Mouse (Mus musculus) frontal cortex, postnatal 14 days (tissue): Measurements from ENCODE around the gene Rsbn1.

Experiments
- DNase-seq, 2 experiments: peaks; one replicate each; pipeline ENCODE4 v3.0.0; 2022; ENCODE audit warnings: low spot score in 2 of 2

The Rsbn1 gene

DNA sequence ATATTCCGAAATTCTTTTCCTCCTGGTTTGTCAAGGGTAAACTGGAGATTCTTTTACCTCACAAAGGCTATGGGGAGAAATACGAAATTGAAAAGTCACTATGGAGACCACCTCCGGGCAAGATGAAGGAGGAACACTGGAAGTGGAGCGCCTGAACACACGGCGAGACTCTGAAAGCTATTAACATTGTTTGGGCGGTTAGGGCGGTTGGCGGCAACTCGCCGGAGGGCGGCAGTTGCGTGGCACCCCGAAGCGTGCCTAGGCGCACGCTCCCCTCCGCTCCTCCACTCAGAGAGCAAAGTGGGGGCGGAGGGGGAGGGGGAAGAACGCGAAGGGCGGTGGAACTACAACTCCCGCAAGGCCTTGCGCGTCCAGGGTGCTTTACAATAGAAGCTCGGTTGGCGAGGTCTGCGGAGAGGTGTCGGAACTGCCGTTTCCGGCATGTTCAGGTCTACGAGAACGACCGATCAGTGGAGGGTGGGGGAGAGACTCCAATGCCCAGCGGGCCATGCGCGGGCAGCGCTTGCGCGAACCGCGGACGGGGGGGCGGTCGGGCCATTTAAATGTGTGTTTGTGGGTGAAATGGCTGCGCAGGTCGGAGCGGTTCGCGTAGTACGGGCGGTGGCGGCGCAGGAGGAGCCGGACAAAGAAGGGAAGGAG lies at the start of gene Rsbn1:
TSS of gene Rsbn1 (plus strand) at position 111 of the 660 bp plus-strand sequence.
- peak; percentile 94 to 98 for DNase-seq

GRCm38 (mm10) chr3:103864200-103864599 lies 49.7 kb upstream of the Rsbn1 start:
- DNase-seq, result no peak

DNA sequence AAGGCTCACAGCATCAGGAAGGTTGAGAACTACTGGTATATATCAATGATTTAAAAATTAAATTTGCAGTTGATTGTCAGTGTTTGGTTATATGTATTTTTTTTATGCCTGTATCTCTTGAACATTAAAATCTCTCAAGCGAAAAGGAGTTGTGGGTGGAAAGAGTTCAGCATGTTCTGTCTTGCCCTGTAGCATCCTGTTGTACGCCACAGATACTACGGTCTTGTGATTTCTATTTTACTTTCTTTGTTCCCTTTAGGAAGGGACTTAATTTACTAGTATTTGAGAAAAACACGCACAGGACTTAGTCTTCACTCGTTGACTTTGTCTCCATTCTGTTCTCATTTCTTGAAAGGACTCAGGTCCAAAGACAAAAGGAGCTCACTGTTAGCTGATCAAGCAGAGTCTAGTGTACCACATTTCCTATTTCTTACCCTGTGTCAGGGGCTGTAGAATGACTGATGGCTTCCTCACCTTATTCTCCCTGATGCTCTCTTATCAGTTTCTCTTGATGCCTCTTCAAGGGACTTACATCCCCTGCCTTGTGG lies 46.4 kb upstream of the Rsbn1 start:
- no peak for DNase-seq

DNA sequence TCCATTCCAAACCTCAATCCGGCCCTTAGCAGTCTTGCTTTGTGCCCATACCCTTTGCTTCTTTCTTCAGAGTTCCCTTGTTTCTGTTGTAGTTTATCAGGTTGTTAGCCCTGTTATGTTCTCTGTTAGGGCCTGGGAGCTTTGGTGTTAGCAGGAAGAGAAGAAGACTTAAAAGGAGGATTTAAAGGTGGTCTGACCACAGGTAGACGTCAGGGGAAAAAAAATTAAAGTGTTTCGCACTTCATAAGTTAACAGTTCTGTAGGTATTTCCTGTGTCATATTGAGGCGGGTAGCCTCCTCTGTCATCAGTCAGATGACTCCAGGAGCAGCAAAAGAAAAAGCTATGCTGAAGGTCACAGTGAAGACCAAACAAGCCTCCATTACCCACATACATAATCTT lies 45.9 kb upstream of the Rsbn1 start:
- no peak for DNase-seq

DNA sequence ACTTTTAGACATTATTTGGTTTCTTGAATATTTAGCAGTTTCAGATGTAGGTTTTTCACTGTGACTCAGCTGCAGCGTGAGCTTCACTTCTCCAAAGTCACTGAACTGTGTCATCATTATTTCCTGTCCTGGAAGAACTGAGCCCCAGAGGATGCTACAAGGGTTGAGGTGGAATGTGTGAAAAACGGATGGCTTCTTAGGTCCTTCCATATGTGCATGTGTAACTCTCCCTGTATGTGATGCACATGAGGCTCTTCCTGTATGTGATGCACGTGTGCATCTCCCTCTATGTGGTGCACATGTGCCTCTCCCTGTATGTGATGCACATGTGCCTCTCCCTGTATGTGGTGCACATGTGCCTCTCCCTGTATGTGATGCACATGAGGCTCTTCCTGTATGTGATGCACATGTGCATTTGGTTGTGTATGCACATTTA lies 41.2 kb upstream of the Rsbn1 start:
- no peak for DNase-seq

GRCm38 (mm10) chr3:103874329-103874728 lies 39.6 kb upstream of the Rsbn1 start:
- DNase-seq, result no peak

- DNase-seq, result no peak
Observed at GRCm38 (mm10) chr3:103885946-103886345, 28.0 kb upstream of the Rsbn1 start.

GRCm38 (mm10) chr3:103887581-103887980 lies 26.3 kb upstream of the Rsbn1 start:
- no peak for DNase-seq

- no peak for DNase-seq
Observed at GRCm38 (mm10) chr3:103893374-103893773, 20.5 kb upstream of the Rsbn1 start.

- no peak for DNase-seq
Observed at GRCm38 (mm10) chr3:103904705-103905104, 9.2 kb upstream of the Rsbn1 start.

DNA sequence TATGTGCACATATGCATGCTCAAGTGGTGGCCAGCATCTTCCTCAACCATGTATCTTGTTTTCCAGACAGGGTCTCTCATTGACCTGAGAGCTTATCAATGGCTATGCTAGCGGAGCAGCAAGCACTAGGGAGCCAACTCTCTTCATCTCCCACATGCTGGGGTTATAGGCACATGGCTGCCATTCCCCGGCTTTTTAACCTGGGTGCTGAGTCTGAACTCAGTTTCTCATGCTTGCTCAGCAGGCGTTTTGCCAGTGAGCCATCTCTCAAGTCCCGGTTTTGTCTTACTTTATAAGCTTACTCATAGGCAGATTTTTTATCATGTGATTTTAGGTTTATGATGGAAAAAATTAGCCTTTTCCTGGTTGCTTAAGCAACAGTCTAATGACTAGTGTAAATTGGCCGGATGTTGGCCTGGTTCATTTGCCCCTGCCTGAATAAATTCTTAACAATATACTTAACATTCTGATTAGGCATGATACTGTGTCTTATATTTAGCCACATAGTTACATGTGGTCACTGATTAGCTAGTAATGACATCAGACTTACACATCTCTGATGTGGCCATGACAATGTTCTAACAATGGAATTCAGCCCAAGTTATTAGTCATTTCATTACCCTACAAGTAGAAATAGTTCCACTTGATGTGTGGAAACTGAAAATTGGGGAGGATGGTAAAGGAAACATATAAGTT lies 6.4 kb upstream of the Rsbn1 start:
- no peak for DNase-seq

DNA sequence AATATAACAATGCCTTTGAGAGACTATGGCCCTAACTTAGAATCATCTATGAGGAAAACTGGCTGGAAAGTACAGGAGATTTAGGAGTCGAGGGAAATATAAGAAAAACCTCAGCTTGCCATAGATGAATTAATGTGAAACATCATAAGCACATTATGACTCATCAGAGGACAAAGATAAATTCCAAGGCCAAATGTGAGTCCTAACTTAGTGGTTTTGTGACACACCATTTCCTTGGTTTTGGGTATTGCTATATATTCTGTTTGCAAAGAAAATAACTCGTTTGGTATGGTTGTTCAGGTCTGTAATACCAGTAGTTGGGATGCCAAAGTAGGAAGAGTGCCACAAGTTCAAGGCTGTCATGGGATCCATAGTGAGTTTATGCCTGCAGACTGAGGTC lies 5.1 kb upstream of the Rsbn1 start:
- no peak for DNase-seq

GRCm38 (mm10) chr3:103913451-103913961 lies 414 bp upstream of the Rsbn1 start:
- DNase-seq, result no peak

DNA sequence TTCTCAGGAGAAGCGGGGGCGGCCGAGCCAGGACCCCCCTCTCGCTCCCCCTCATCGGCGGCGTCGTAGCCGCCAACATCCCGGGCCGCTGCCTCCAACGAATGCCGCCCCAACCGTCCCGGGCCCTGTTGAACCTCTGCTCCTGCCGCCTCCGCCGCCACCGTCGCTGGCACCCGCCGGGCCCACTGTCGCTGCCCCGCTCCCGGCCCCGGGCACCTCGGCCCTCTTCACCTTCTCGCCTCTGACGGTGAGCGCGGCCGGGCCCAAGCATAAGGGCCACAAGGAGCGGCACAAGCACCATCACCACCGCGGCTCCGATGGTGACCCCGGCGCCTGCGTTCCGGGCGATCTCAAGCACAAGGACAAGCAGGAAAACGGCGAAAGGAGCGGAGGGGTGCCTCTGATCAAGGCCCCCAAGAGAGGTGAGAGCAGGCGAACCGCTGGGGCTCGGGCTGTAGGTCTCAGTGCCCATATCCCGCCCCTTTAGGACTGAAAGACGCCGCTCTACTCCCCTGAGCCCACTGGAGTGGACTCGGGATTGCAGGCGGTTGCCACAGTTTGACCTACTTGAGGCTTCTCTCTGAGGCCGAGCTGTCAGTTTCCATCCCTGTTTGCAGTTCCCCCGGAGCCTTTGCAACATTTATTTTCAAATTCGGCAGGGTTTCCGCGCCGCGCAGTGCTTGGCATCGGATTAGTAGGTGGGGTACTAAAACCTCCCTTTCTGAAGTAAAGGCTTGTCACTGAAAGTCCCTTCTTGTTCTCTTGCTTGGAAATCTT lies 1.0 kb downstream of the Rsbn1 start:
- peak; percentile 31 to 45 for DNase-seq

DNA sequence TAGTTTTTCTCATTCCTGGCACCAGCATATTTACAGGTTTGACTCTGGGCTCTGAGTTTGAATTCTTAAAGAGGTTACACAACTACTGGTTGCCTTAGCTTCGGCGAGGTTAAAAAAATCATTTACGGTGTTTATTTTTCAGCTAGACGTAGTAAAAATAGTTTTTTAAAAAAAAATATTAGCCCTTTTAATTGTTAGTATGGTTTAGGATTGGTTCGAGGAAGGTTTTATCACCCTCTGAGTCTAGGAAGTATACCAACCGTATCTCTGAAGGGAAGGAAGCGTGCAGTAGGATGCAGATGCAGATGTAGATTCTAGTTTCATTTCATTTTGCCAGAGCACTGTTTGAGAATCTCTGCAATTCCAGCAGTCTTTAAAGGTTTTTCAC lies 1.6 kb downstream of the Rsbn1 start:
- DNase-seq, result no peak

GRCm38 (mm10) chr3:103916205-103916838 lies 2.4 kb downstream of the Rsbn1 start:
- no peak for DNase-seq

DNA sequence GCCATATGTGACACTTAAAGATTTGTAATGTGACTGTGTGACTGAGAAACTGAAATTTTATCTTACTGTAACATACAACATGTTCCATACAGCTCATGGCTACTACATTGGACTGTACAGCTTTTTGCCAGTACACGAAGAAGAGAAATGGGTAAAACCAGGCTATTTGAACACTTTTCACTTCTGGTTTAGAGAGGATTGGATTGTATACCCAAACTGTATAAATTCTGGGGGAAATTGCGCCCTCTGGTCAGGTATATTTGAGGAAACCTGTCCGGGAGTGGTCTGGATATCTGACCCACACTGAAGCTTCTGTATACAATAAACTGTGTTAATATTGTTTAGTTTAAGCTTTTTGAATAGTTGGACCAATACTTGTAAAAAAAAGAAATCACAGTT lies 2.9 kb downstream of the Rsbn1 start:
- no peak for DNase-seq

DNA sequence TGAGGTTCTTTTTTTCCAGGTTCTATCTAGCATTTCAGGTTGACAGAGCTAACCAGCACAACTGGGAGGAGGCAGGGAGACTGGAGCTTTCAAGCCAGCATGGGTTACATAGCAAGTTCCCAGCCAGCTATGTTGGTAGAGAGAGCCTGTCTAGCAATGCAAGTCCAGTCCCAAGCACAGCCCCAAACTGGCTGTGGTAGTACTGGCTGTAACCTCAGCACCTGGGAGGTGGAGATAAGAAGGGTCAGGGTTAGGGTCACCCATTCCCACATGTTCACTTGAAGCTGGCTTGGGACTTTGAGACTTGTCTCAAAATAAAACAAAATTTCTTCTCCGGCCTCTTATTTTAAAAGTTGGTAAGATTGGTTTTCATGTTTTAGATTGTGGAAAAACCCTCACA lies 6.2 kb downstream of the Rsbn1 start:
- DNase-seq, result no peak

DNA sequence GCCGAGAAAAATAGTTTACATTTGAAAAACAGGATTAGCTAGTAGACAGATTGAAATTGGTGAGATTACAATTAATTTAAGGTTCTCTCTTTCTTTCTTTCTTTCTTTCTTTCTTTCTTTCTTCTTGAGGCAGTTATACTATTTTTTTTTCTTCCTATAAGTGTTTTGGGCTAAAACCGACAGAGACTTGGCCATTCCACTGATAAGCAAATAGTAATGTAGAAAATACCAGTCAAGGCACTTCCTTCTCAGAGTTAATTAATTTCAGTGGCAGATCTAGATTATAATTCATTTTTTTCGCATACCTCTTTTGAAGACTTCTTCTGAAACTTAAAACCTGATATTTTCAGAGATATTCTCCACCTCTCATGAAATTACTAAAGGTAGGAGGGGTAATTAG lies 11.4 kb downstream of the Rsbn1 start:
- no peak for DNase-seq

- no peak for DNase-seq
Observed at GRCm38 (mm10) chr3:103927511-103927910, 13.6 kb downstream of the Rsbn1 start.

DNA sequence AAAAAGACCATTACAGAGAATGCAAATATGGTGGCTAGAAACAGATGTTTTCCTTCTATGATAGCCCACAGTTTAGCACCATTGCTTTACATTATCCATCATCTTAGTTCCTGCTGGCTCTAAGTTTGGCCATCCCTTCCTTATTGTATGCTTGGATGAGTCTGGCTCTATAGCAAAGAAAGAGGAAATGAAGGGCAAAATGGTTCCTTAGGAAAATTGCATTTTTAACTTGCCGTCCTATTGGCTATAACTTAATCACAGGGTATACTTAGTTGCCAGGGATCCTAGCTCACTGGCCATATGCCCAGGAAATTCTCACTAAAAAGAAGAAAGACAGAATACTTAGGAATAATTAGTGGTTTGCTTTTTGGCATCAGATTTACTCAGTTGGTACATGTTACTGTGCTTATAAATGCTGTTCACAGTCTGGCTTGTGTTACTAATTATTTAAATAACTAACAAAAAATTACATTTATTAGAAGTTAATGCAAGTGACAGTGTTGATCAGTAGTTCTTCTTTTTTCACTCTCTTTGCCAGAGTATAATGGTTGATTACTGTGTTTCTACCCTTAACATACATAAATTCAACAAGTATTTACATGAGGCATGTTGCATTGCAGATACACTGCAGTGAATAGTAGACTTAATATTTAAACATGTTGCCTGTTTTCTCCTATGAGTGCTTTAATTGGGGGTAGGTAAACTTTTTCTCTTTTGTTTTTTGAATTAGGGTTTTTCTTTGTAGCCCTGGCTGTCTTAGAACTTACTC lies 31.1 kb downstream of the Rsbn1 start:
- peak in 1 of 2 experiments; percentile 22 for DNase-seq
